Mouse (Mus musculus) embryonic facial prominence, embryonic 11.5 days (tissue): Measurements from ENCODE around the gene Fam193a. TPM values are rescaled to one million over a fixed set of nuclear protein-coding genes. Genes with fewer than 3 reads are reported as not detected.
A peak's percentile ranks its signal among the peaks of the same experiment; 100 is the strongest.

Experiments used
- ATAC-seq: fragments of 200-750 bp; cut with Nextera tagmentation; replicated peaks from 2 replicates; pipeline ENCODE4 v1.8.0; 2017; ENCODE audit warnings: low read depth; ENCODE audit not compliant: insufficient number of reproducible peaks, low FRiP score, low TSS enrichment
- DNase-seq: peaks from one replicate; pipeline ENCODE4 v3.0.0-alpha.2; 2015; ENCODE audit warnings: low spot score
- H3K27ac ChIP-seq: fragments of 300-500 bp; sonication (generic); replicated peaks from 2 replicates; pipeline ENCODE4 v1.5.1; 2014; ENCODE audit warnings: mild to moderate bottlenecking, low read depth, low read length, control low read depth
- H3K27me3 ChIP-seq: fragments of 300-500 bp; sonication (generic); 2 replicates; pipeline ENCODE4 v1.6.1; 2014; ENCODE audit warnings: mild to moderate bottlenecking, low read length, moderate library complexity, mixed read lengths; ENCODE audit not compliant: control insufficient read depth, insufficient read depth
- H3K36me3 ChIP-seq: fragments of 300-500 bp; sonication (generic); replicated peaks from 2 replicates; pipeline ENCODE4 v1.6.1; 2014; ENCODE audit warnings: low read depth, mild to moderate bottlenecking, low read length, moderate library complexity, mixed read lengths; ENCODE audit not compliant: control insufficient read depth, insufficient read depth
- H3K4me1 ChIP-seq: fragments of 300-500 bp; sonication (generic); 2 replicates; pipeline ENCODE4 v1.6.1; 2014; ENCODE audit warnings: low read length, mixed read lengths; ENCODE audit not compliant: control insufficient read depth, insufficient read depth
- H3K4me2 ChIP-seq: fragments of 300-500 bp; sonication (generic); 2 replicates; pipeline ENCODE4 v1.6.1; 2014; ENCODE audit warnings: low read depth, mild to moderate bottlenecking, control low read depth, low read length, moderate library complexity
- H3K4me3 ChIP-seq: fragments of 300-500 bp; sonication (generic); 2 replicates; pipeline ENCODE4 v1.5.1; 2014; ENCODE audit warnings: low read depth, low read length, control low read depth
- H3K9ac ChIP-seq: fragments of 300-500 bp; sonication (generic); replicated peaks from 2 replicates; pipeline ENCODE4 v1.6.1; 2014; ENCODE audit warnings: mild to moderate bottlenecking, control low read depth, low read length
- H3K9me3 ChIP-seq: fragments of 300-500 bp; sonication (generic); replicated peaks from 2 replicates; pipeline ENCODE4 v1.6.1; 2016; ENCODE audit warnings: mild to moderate bottlenecking, low read length, inconsistent platforms, mixed read lengths; ENCODE audit not compliant: control insufficient read depth
- WGBS: fragments of 180-500 bp; shearing (Covaris S2); extraction: QIAGEN DNeasy Blood & Tissue Kit; methylation state at CpG from one replicate; pipeline ENCODE4 v1.1.7; 2014; 5-methylcytosine and 5-hydroxymethylcytosine counted together
- polyA plus RNA-seq: library from polyadenylated mRNA; unstranded; fragments of >200 nt; fragmentation: Nextera tagmentation; extraction: Ambion mirVana; gene quantifications from 2 replicates; pipeline ENCODE4 v1.2.1, GENCODE M21; 2014

The Fam193a gene
- polyA plus RNA-seq, 1 experiment from 2014 or later = 13.1 TPM

- Histone ChIP-seq H3K27ac (peak within 1 kb of the TSS; percentile 95), H3K27me3 (no peaks in the 10 kb centered on the region), H3K4me3 (peak within 1 kb of the TSS; percentile 98), H3K4me1 (no peaks in the 10 kb centered on the region), H3K9me3 (no peaks in the 10 kb centered on the region), H3K9ac (peak within 1 kb of the TSS; percentile 92), H3K36me3 (no peaks in the 10 kb centered on the region), H3K4me2 (peak within 1 kb of the TSS; percentile 73)
- DNase-seq (peak; percentile 99), ATAC-seq (peak; percentile 97)
- under 1% methylated on average over 67 of the region's 67 CpGs for WGBS
Observed at GRCm38 (mm10) chr5:34336097-34336774, 33.5 kb upstream of the Fam193a start, which contains the start of gene Rnf4. TSS of gene Rnf4 (plus strand) at chr5:34336289.

- Histone ChIP-seq H3K9me3 (no peaks in the 10 kb centered on the region), H3K4me1 (no peaks in the 10 kb centered on the region), H3K9ac (peak overlapping the region; percentile 92), H3K4me3 (peak overlapping the region; percentile 98), H3K27ac (peak overlapping the region; percentile 95), H3K36me3 (no peaks in the 10 kb centered on the region), H3K27me3 (no peaks in the 10 kb centered on the region), H3K4me2 (peak overlapping the region; percentile 57)
- WGBS = under 1% methylated on average over 42 of the region's 42 CpGs
- DNase-seq (peak; percentile 74), ATAC-seq (peak; percentile 10; the same call in 1 of the 2 replicates)
Observed at GRCm38 (mm10) chr5:34336775-34337450, 32.8 kb upstream of the Fam193a start.

GRCm38 (mm10) chr5:34340246-34340645, 29.5 kb upstream of the Fam193a start:
- Histone ChIP-seq H3K4me1 (no peaks in the 10 kb centered on the region), H3K4me3 (no peak overlapping the region), H3K27me3 (no peaks in the 10 kb centered on the region), H3K27ac (no peak overlapping the region), H3K4me2 (no peak overlapping the region), H3K36me3 (no peaks in the 10 kb centered on the region; the same call in 1 of the 2 replicates), H3K9me3 (no peaks in the 10 kb centered on the region), H3K9ac (no peak overlapping the region)
- ATAC-seq (no peak), DNase-seq (no peak)
- 94% methylated on average over 6 of the region's 6 CpGs for WGBS

- ATAC-seq (no peak), DNase-seq (no peak)
- Histone ChIP-seq H3K4me3 (no peak overlapping the region), H3K36me3 (peaks cover 13% of the 10 kb centered on the region), H3K9ac (no peak overlapping the region), H3K9me3 (no peaks in the 10 kb centered on the region), H3K27me3 (no peaks in the 10 kb centered on the region), H3K4me1 (no peaks in the 10 kb centered on the region), H3K4me2 (no peak overlapping the region), H3K27ac (no peak overlapping the region)
- WGBS = 96% methylated on average over 3 of the region's 3 CpGs
Observed at GRCm38 (mm10) chr5:34352084-34352631, 17.6 kb upstream of the Fam193a start.

- Histone ChIP-seq H3K36me3 (no peaks in the 10 kb centered on the region; the same call in none of the 2 replicates), H3K4me3 (no peak overlapping the region), H3K9ac (no peak overlapping the region), H3K27ac (no peak overlapping the region), H3K9me3 (no peaks in the 10 kb centered on the region), H3K4me1 (no peaks in the 10 kb centered on the region), H3K4me2 (no peak overlapping the region), H3K27me3 (no peaks in the 10 kb centered on the region)
- no peak for DNase-seq
- 96% methylated on average over 3 of the region's 3 CpGs for WGBS
- no peak for ATAC-seq
Observed at GRCm38 (mm10) chr5:34360261-34360660, 9.5 kb upstream of the Fam193a start.

- ATAC-seq (no peak), DNase-seq (no peak)
- H3K4me2 ChIP-seq = no peak overlapping the region
- H3K4me3 ChIP-seq = no peak overlapping the region
- no peak overlapping the region for H3K27ac ChIP-seq
- H3K27me3 ChIP-seq = no peaks in the 10 kb centered on the region
- H3K9me3 ChIP-seq = no peaks in the 10 kb centered on the region
- no peaks in the 10 kb centered on the region for H3K4me1 ChIP-seq
- H3K9ac ChIP-seq = no peak overlapping the region
- H3K36me3 ChIP-seq = no peaks in the 10 kb centered on the region
Observed at GRCm38 (mm10) chr5:34363115-34363514, 6.6 kb upstream of the Fam193a start.

- H3K4me3 ChIP-seq = peak overlapping the region; percentile 90
- H3K9me3 ChIP-seq = no peaks in the 10 kb centered on the region
- ATAC-seq (no peak), DNase-seq (no peak)
- H3K27me3 ChIP-seq = no peaks in the 10 kb centered on the region
- H3K4me2 ChIP-seq = peak overlapping the region; percentile 62
- H3K36me3 ChIP-seq = no peaks in the 10 kb centered on the region
- no peaks in the 10 kb centered on the region for H3K4me1 ChIP-seq
- WGBS = 70% methylated on average over 7 of the region's 7 CpGs
- 0 out of 2 replicates have a peak overlapping the region, but pooled peaks have one; percentile 38 for H3K27ac ChIP-seq
- peak overlapping the region; percentile 65 for H3K9ac ChIP-seq
Observed at GRCm38 (mm10) chr5:34368551-34369290, 1.0 kb upstream of the Fam193a start.
